Mouse (Mus musculus) stomach, postnatal 0 days (tissue): ENCODE measurements at regions not wholly inside any gene's neighbourhood (a gene's known extent, or its start where the extent isn't known, plus 50 kb on each side); places are given as distances from the start of the nearest gene placed in this dataset.

Source experiments
- CTCF ChIP-seq: IDR thresholded peaks from 2 replicates; pipeline ENCODE4 v1.5.1; 2016; ENCODE audit warnings: antibody characterized with exemption, low read depth, mild to moderate bottlenecking, moderate library complexity
- EP300 ChIP-seq: optimal IDR thresholded peaks from 2 replicates; pipeline ENCODE3; 2016; ENCODE audit warnings: antibody characterized with exemption

DNA sequence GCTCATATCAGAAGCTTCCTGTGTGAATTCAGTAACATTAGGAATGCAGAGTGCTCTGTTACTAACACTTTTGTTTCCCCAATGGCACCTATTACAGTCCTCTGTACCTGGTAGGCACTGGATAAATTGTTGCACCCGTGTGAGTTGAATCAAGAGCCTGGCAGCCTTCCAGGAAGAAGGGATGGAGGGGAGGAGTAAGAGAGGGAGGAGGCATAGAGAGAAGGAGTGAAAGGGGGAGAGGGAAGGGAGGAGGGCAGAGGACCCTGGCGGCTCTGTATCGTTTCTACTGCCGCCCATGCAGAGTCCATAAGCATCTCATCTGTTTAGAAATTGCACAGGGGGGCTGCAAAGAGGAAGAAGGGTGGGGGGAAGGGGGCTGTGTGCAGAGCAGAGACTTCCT is 215.7 kb upstream of the Zmiz1 start:
- TF ChIP-seq CTCF, result no peak
- no peak for TF ChIP-seq EP300
